Mouse (Mus musculus): ENCODE results near the gene Rad51ap2. TPM values are rescaled to one million over a fixed set of nuclear protein-coding genes. Genes with fewer than 3 reads are reported as not detected.

The Rad51ap2 gene
- polyA plus RNA-seq, 1 experiment, result not detected

DNA sequence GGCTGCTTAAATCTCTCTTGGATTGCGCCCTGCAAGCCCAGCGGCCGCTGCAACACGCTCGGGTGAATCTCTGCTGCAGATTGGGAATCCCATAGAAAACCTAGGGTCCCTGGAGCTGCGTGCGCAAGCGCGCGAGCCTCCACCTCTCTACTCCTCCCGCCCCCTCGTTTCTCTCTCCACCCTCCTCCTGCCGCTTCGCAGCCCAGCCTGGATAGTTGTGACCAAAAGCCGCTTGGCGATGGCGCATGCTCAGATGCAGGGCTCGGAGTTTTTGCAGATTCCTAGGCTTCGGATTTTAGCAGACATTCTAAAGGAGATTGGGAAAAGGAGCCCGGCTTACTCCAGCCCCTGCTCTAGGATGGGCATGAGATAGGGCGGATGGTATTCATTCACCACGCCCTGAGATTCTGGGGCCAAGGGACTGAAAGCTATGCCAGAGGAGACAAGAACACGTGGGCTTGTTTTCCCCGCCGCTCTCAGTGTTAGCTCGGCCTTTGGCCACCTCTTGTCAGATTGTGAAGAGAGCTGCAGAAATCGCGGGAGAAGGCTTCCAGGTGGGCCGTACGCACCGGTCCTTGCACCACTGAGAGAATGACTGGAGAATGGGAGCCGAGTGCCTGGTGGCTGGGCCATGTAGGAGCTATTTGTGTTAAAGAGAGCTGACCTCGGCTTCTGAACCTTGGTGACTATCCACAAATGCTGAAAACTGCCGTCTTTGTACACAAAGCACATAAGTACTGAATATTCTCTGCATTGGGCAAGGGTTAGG lies 19.2 kb upstream of the Rad51ap2 start, which contains the start of gene Vsnl1:
TSS of gene Vsnl1 (minus strand) at position 117 of the 769 bp plus-strand sequence.
- Histone ChIP-seq H3K4me3 (no peak within 1 kb of the TSS), H3K79me2 (ENCODE audit: control insufficient read depth, insufficient read depth) (no peaks in the 10 kb centered on the region), H3K27me3 (ENCODE audit: control insufficient read depth, insufficient read depth, insufficient read length) (peaks cover 22% of the 10 kb centered on the region), H3K36me3 (ENCODE audit: control insufficient read depth, insufficient read depth) (no peaks in the 10 kb centered on the region), H3K4me2 (ENCODE audit: low read depth) (peak within 1 kb of the TSS; percentile 48), H3ac (ENCODE audit: control insufficient read depth, insufficient read length) (no peak within 1 kb of the TSS)
- no peak for TF ChIP-seq SRF (IDR thresholded peaks at IDR 0.05; ENCODE audit: control insufficient read depth, insufficient read length, low read depth)
- no peak for TF ChIP-seq MYOD1 (IDR thresholded peaks at IDR 0.05; ENCODE audit: control insufficient read depth in 1 of 3, insufficient read length in 2 of 3, low read depth in 2 of 3)
- no peak for TF ChIP-seq E2F4 (IDR thresholded peaks at IDR 0.05; ENCODE audit: insufficient read depth)
- no peak for TF ChIP-seq POLR2A (IDR thresholded peaks at IDR 0.05; ENCODE audit: insufficient read length, low read depth)
- TF ChIP-seq TCF12 (IDR thresholded peaks at IDR 0.05; ENCODE audit: insufficient read depth, poor library complexity, severe bottlenecking), result no peak

DNA sequence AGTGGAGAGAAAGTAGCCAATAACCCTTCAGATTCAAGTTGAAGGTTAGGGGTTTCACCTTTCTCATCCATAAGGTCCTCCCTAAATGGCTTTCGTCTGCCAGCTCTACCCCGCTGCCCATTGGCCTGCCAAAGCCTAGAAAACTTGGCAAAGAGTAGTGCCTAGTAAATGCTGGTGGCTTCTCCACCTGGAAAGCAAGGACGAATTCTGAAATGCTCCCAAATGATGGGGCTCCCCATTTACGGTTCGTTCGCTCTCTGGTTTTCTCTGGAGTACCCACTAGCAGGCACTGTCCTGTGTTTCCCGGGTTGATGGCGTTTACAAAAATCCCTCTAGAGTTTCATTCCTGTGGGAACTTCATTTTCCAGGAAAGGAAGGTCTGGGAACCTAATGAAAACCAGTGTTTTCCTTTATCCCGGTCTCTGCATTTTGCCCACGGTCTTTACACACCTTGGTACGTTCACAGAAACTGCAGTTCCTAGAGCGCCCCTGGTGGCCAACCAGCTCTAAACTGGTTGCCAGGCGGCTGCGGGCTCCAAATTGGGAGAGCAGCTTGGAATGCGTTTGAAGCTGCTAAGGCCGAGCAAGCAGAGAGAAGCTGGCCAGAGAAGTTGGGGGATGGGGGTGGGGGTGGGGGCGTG lies 18.5 kb upstream of the Rad51ap2 start:
- Histone ChIP-seq H3K79me2 (ENCODE audit: control insufficient read depth, insufficient read depth) (no peaks in the 10 kb centered on the region), H3K36me3 (ENCODE audit: control insufficient read depth, insufficient read depth) (no peaks in the 10 kb centered on the region), H3K4me3 (no peak overlapping the region), H3K27me3 (ENCODE audit: control insufficient read depth, insufficient read depth, insufficient read length) (peaks cover 22% of the 10 kb centered on the region), H3ac (ENCODE audit: control insufficient read depth, insufficient read length) (no peak overlapping the region), H3K4me2 (ENCODE audit: low read depth) (peak overlapping the region; percentile 48)
- TF ChIP-seq CEBPB (IDR thresholded peaks at IDR 0.05; ENCODE audit: insufficient read depth, poor library complexity, severe bottlenecking), result no peak

DNA sequence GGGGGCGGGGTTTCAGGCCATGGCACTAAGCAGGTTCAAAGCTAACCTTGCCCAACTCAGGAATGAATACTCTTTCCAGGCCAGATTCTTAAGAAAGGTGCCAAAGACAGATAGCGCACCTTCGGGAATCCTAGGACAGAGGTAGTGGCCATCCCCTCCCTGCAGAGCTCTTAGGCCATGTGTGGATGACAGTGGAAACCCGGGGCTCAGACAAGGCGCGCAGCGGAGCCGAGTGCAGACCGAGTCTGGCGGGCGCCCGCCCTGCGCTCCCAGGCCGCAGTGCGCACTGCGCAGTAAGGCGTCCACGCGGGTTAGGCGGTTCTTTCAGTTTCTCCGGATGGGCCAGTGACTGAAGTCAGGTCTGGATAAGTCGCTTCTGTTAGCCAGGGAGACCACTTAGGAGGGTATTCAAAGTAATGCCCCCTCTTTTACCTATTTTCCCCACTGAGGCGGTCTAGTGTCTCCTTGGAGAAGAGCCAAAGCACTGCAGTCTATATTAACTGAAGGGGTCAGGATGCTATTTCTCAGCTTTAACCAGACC lies 17.9 kb upstream of the Rad51ap2 start:
- no peak overlapping the region for H3ac ChIP-seq (ENCODE audit: control insufficient read depth, insufficient read length)
- no peak overlapping the region for H3K4me3 ChIP-seq
- peaks cover 22% of the 10 kb centered on the region for H3K27me3 ChIP-seq (ENCODE audit: control insufficient read depth, insufficient read depth, insufficient read length)
- no peaks in the 10 kb centered on the region for H3K36me3 ChIP-seq (ENCODE audit: control insufficient read depth, insufficient read depth)
- no peak overlapping the region for H3K4me2 ChIP-seq (ENCODE audit: low read depth)
- TF ChIP-seq TCF3 (IDR thresholded peaks at IDR 0.05; ENCODE audit: insufficient read length, low read depth), result no peak
- TF ChIP-seq USF1 (IDR thresholded peaks at IDR 0.05; ENCODE audit: low read depth), result no peak
- no peak for TF ChIP-seq SRF (IDR thresholded peaks at IDR 0.05; ENCODE audit: control insufficient read depth, insufficient read length, low read depth)
- no peak for TF ChIP-seq POLR2A (IDR thresholded peaks at IDR 0.05; ENCODE audit: insufficient read length, low read depth)
- no peak for TF ChIP-seq MYOD1 (IDR thresholded peaks at IDR 0.05; ENCODE audit: control insufficient read depth in 1 of 3, insufficient read length in 2 of 3, low read depth in 2 of 3)
- TF ChIP-seq REST (IDR thresholded peaks at IDR 0.05; ENCODE audit: insufficient read depth, insufficient read length), result no peak
- no peak for TF ChIP-seq CEBPB (IDR thresholded peaks at IDR 0.05; ENCODE audit: insufficient read depth, poor library complexity, severe bottlenecking)
- no peak for TF ChIP-seq POLR2AphosphoS2 (IDR thresholded peaks at IDR 0.05; ENCODE audit: insufficient read length, low read depth)
- TF ChIP-seq MAX (IDR thresholded peaks at IDR 0.05; ENCODE audit: low read depth), result no peak
- TF ChIP-seq E2F4 (IDR thresholded peaks at IDR 0.05; ENCODE audit: insufficient read depth), result no peak
- no peak for TF ChIP-seq TCF12 (IDR thresholded peaks at IDR 0.05; ENCODE audit: insufficient read depth, poor library complexity, severe bottlenecking)
- no peak for TF ChIP-seq MYOG (IDR thresholded peaks at IDR 0.05; ENCODE audit: control insufficient read depth in 1 of 3, insufficient read depth in 1 of 3, insufficient read length in 2 of 3, low read depth in 2 of 3)
- H3K79me2 ChIP-seq (ENCODE audit: control insufficient read depth, insufficient read depth), result no peaks in the 10 kb centered on the region

DNA sequence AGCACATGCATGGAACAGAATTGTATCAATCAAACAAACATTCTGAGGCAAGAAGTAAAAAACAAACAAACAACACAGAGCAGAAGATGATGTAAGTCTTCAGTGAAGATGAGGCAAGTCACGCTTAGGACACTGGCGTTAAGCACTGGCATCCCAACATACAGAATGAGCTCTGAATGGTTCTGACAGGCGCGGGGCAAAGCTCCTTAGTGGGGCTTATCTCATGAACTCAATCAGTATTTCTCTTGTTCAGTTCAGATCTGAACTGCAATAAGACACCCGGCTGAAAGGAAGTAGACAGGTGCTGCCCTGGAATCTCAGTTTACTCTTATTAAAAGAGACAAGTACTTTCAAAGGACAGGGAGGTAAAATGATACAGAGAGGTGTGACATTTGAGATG lies 1.7 kb upstream of the Rad51ap2 start:
- Histone ChIP-seq H3K4me2 (ENCODE audit: low read depth) (no peak overlapping the region), H3K36me3 (ENCODE audit: control insufficient read depth, insufficient read depth) (no peaks in the 10 kb centered on the region), H3K4me3 (no peak overlapping the region), H3K79me2 (ENCODE audit: control insufficient read depth, insufficient read depth) (no peaks in the 10 kb centered on the region), H3ac (ENCODE audit: control insufficient read depth, insufficient read length) (no peak overlapping the region), H3K27me3 (ENCODE audit: control insufficient read depth, insufficient read depth, insufficient read length) (no peaks in the 10 kb centered on the region)
- TF ChIP-seq E2F4 (IDR thresholded peaks at IDR 0.05; ENCODE audit: insufficient read depth) (no peak), MAX (IDR thresholded peaks at IDR 0.05; ENCODE audit: low read depth) (no peak), POLR2A (IDR thresholded peaks at IDR 0.05; ENCODE audit: insufficient read length, low read depth) (no peak), TCF3 (IDR thresholded peaks at IDR 0.05; ENCODE audit: insufficient read length, low read depth) (no peak)

DNA sequence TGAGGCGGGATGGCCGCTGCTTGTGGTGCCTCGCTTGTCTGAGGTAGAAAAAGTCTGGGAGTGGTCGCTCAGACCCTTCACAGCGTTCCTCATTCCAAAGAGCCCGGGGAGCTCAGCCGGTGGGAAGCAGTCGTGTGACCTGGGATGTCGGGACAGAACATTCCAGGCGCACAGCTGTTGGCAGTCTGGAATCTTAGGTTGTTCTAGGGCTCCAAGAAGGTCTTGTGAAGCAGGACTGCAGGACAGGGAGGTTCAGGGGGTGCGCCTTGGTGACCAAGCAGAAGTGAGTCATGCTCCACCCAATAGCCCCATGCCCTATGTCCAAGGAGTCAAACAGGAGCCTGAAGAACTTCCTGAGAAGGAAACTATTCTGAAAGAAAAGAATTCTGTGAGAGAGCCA lies 334 bp downstream of the Rad51ap2 start:
- no peak overlapping the region for H3ac ChIP-seq (ENCODE audit: control insufficient read depth, insufficient read length)
- no peaks in the 10 kb centered on the region for H3K79me2 ChIP-seq (ENCODE audit: control insufficient read depth, insufficient read depth)
- H3K4me3 ChIP-seq, result no peak overlapping the region
- no peaks in the 10 kb centered on the region for H3K27me3 ChIP-seq (ENCODE audit: control insufficient read depth, insufficient read depth, insufficient read length)
- no peaks in the 10 kb centered on the region for H3K36me3 ChIP-seq (ENCODE audit: control insufficient read depth, insufficient read depth)
- TF ChIP-seq REST (IDR thresholded peaks at IDR 0.05; ENCODE audit: insufficient read depth, insufficient read length), result no peak
- no peak for TF ChIP-seq MYOD1 (IDR thresholded peaks at IDR 0.05; ENCODE audit: control insufficient read depth in 1 of 3, insufficient read length in 2 of 3, low read depth in 2 of 3)
- no peak for TF ChIP-seq POLR2AphosphoS2 (IDR thresholded peaks at IDR 0.05; ENCODE audit: insufficient read length, low read depth)
- TF ChIP-seq MAX (IDR thresholded peaks at IDR 0.05; ENCODE audit: low read depth), result no peak
- TF ChIP-seq POLR2A (IDR thresholded peaks at IDR 0.05; ENCODE audit: insufficient read length, low read depth), result no peak
- no peak for TF ChIP-seq USF1 (IDR thresholded peaks at IDR 0.05; ENCODE audit: low read depth)
- TF ChIP-seq TCF3 (IDR thresholded peaks at IDR 0.05; ENCODE audit: insufficient read length, low read depth), result no peak
- TF ChIP-seq MYOG (IDR thresholded peaks at IDR 0.05; ENCODE audit: control insufficient read depth in 1 of 3, insufficient read depth in 1 of 3, insufficient read length in 2 of 3, low read depth in 2 of 3), result no peak
- peak overlapping the region; percentile 38 for H3K4me2 ChIP-seq (ENCODE audit: low read depth)
